Mouse (Mus musculus) midbrain, embryonic 14.5 days (tissue): ENCODE measurements at regions not wholly inside any gene's neighbourhood (a gene's known extent, or its start where the extent isn't known, plus 50 kb on each side); places are given as distances from the start of the nearest gene placed in this dataset.
"Not testable (repeated sequence)": the region's sequence is repeated elsewhere in the genome, so short reads cannot be mapped to it uniquely, and the experiment has no call there.

Experiments
- ATAC-seq: fragments of 200-750 bp; cut with Nextera tagmentation; 2 replicates; pipeline ENCODE4 v1.8.0; 2017; ENCODE audit warnings: moderate number of reproducible peaks, moderate library complexity; ENCODE audit not compliant: low FRiP score, low TSS enrichment
- DNase-seq: peaks from one replicate; pipeline ENCODE4 v3.0.0-alpha.2; 2015
- H3K27ac ChIP-seq: fragments of 300-500 bp; sonication (generic); replicated peaks from 2 replicates; pipeline ENCODE4 v1.5.1; 2014; ENCODE audit warnings: mild to moderate bottlenecking, low read depth, low read length, moderate library complexity
- H3K27me3 ChIP-seq: fragments of 300-500 bp; sonication (generic); 2 replicates; pipeline ENCODE4 v1.6.1; 2014; ENCODE audit warnings: low read length, control low read depth, mixed read lengths; ENCODE audit not compliant: control insufficient read depth, insufficient read depth
- H3K36me3 ChIP-seq: fragments of 300-500 bp; sonication (generic); 2 replicates; pipeline ENCODE4 v1.6.1; 2014; ENCODE audit warnings: low read length, control low read depth; ENCODE audit not compliant: control insufficient read depth, insufficient read depth
- H3K4me1 ChIP-seq: fragments of 300-500 bp; sonication (generic); 2 replicates; pipeline ENCODE4 v1.6.1; 2014; ENCODE audit warnings: mild to moderate bottlenecking, antibody characterized with exemption, low read length, control low read depth; ENCODE audit not compliant: control insufficient read depth, insufficient read depth
- H3K4me2 ChIP-seq: fragments of 300-500 bp; sonication (generic); 2 replicates; pipeline ENCODE4 v1.6.1; 2014; ENCODE audit warnings: mild to moderate bottlenecking, low read length, moderate library complexity
- H3K4me3 ChIP-seq: fragments of 300-500 bp; sonication (generic); replicated peaks from 2 replicates; pipeline ENCODE4 v1.5.1; 2014; ENCODE audit warnings: low read depth, low read length
- H3K9ac ChIP-seq: fragments of 300-500 bp; sonication (generic); replicated peaks from 2 replicates; pipeline ENCODE4 v1.6.1; 2014; ENCODE audit warnings: mild to moderate bottlenecking, low read length, moderate library complexity
- H3K9me3 ChIP-seq: fragments of 300-500 bp; sonication (generic); 2 replicates; pipeline ENCODE4 v1.6.1; 2016; ENCODE audit warnings: low read length, control low read depth, mixed read lengths; ENCODE audit not compliant: control insufficient read depth
- WGBS: fragments of 180-500 bp; shearing (Covaris S2); extraction: QIAGEN DNeasy Blood & Tissue Kit; methylation state at CpG from one replicate; pipeline ENCODE4 v1.1.7; 2014; 5-methylcytosine and 5-hydroxymethylcytosine counted together

- ATAC-seq (no peak), DNase-seq (no peak)
- Histone ChIP-seq H3K9me3 (no peaks in the 10 kb centered on the region), H3K9ac (no peak overlapping the region), H3K4me1 (no peaks in the 10 kb centered on the region), H3K4me3 (no peak overlapping the region), H3K27me3 (no peaks in the 10 kb centered on the region), H3K36me3 (no peaks in the 10 kb centered on the region), H3K4me2 (no peak overlapping the region), H3K27ac (no peak overlapping the region)
- WGBS, result 75% methylated on average over 2 of the region's 2 CpGs
Measured at GRCm38 (mm10) chr6:70356303-70356702, 435.7 kb downstream of the Rpia start.

DNA sequence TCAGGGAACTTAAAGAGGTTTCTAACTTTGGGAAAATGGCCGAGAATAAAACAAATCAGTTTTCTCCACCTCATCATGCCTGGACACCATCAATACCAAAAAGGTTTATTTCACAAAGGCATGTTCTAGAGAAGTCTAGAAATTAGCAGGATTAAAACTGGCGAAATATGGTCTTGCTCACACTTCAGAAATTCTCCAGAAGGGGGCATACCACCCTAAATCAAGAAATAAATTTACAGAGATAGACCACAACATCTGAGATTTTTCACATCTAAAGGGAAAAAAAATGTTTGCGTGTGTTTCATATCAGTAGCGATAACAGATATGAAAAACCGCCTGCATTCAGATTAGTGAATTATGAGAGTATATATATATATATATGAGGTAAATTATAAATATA lies 449.9 kb downstream of the Rpia start:
- no peak overlapping the region for H3K4me2 ChIP-seq
- H3K4me3 ChIP-seq, result no peak overlapping the region
- no peaks in the 10 kb centered on the region for H3K36me3 ChIP-seq
- H3K27ac ChIP-seq, result no peak overlapping the region
- no peak overlapping the region for H3K9ac ChIP-seq
- 83% methylated on average over 5 of the region's 5 CpGs for WGBS
- H3K27me3 ChIP-seq, result no peaks in the 10 kb centered on the region
- DNase-seq, result peak; percentile 1
- H3K4me1 ChIP-seq, result no peaks in the 10 kb centered on the region
- no peak for ATAC-seq
- no peaks in the 10 kb centered on the region for H3K9me3 ChIP-seq

DNA sequence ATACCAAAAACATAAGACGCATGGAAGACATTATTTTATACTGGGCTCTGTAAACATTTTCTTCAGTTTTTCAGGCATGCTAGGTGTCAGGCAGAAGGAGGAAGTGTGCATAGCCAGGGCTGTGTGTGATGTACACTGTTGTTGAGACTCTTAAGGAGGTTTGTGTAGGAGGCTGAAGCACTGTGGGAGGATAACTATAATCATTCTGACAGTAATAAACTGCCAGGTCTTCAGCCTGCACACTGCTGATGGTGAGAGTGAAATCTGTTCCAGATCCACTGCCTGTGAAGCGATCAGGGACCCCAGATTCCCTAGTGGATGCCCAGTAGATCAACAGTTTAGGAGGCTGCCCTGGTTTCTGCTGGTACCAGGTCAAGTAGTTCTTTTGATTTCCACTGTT lies 451.3 kb downstream of the Rpia start:
- H3K9me3 ChIP-seq, H3K27me3 ChIP-seq, H3K36me3 ChIP-seq, H3K27ac ChIP-seq, H3K4me1 ChIP-seq, H3K4me2 ChIP-seq, H3K9ac ChIP-seq, DNase-seq, H3K4me3 ChIP-seq, ATAC-seq: not testable (repeated sequence)
- WGBS, result 84% methylated on average over 2 of the region's 2 CpGs

DNA sequence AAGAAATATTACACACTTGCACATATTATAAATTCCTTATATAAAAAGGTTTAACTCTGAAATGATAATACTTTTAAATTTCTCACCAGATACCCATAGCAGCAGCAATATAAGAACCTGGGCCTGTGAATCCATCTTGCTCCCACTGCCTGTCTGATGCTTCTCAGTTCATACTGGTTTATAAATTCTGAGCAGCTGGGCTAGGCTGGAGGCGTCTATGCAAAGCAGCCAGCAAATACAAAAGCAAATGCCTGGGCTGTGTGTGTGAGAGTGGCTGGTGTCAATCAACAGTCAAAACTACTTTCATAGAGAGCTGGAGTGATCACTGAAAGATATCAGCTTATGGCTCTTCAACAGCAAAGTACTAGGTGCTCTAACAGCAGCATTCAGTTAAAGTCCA lies 476.7 kb downstream of the Rpia start:
- Histone ChIP-seq H3K9ac (no peak overlapping the region), H3K27me3 (no peaks in the 10 kb centered on the region), H3K27ac (no peak overlapping the region), H3K9me3 (no peaks in the 10 kb centered on the region), H3K4me3 (no peak overlapping the region), H3K4me1 (no peaks in the 10 kb centered on the region), H3K4me2 (no peak overlapping the region), H3K36me3 (no peaks in the 10 kb centered on the region)
- ATAC-seq (no peak), DNase-seq (no peak)
- WGBS, result 57% methylated on average over 1 of the region's 1 CpGs

DNA sequence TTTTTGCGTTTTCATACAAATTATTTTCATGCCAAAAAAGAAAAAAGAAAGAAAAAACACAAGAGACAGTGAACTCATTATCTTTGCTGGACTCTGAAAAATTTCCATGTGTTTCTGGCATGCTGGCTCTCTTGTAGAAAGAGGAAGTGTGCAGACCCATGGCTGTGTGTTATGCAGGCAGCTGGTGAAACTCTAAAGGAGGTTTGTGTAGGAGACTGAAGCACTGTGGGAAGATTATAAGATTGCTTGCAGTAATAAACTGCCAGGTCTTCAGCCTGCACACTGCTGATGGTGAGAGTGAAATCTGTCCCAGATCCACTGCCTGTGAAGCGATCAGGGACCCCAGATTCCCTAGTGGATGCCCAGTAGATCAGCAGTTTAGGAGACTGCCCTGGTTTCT lies 477.4 kb downstream of the Rpia start:
- H3K4me3 ChIP-seq, ATAC-seq, H3K4me2 ChIP-seq, H3K4me1 ChIP-seq, DNase-seq, H3K27me3 ChIP-seq, H3K36me3 ChIP-seq, H3K9me3 ChIP-seq, H3K27ac ChIP-seq, H3K9ac ChIP-seq: not testable (repeated sequence)
- WGBS, result 88% methylated on average over 2 of the region's 2 CpGs

DNA sequence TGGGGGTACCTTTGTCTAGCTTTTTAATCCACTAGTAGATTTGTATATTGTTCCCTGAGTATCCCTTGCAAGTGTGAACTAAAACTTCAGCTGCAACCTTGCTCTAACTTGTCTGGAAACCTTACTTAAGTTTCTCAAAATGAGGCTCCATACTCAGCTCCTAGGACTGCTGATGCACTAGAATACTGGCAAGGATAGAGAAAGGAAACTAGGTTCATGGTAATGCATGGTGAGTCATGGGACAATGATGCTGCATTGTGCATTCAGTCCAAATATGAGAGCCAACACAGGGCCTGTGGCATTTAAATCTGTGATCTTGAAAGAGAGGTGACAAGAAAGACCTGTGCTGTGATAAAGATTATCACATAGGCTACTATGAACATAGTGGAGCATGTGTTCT lies 490.9 kb downstream of the Rpia start:
- H3K4me1 ChIP-seq, ATAC-seq, H3K27me3 ChIP-seq, DNase-seq, H3K27ac ChIP-seq, H3K4me3 ChIP-seq, H3K36me3 ChIP-seq, H3K4me2 ChIP-seq, H3K9ac ChIP-seq, H3K9me3 ChIP-seq: not testable (repeated sequence)

DNA sequence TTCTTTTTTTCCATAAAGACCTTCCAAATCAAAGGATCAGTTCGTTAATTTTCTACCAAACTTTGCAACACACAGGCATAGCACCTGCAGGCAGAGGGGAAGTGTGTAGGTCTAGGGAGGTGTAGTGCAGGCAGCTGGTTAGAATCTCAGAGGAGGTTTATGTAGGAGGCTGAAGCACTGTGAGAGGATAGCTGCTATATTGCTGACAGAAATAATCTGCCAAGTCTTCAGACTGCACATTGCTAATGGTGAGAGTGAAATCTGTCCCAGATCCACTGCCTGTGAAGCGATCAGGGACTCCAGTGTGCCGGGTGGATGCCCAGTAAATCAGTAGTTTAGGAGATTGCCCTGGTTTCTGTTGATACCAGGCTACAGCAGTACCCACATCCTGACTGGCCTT lies 531.8 kb downstream of the Rpia start:
- not testable (repeated sequence) for H3K27me3 ChIP-seq, DNase-seq, H3K27ac ChIP-seq, H3K4me2 ChIP-seq, H3K9ac ChIP-seq, ATAC-seq, H3K9me3 ChIP-seq, H3K36me3 ChIP-seq, H3K4me1 ChIP-seq, H3K4me3 ChIP-seq
- 81% methylated on average over 3 of the region's 3 CpGs for WGBS

DNA sequence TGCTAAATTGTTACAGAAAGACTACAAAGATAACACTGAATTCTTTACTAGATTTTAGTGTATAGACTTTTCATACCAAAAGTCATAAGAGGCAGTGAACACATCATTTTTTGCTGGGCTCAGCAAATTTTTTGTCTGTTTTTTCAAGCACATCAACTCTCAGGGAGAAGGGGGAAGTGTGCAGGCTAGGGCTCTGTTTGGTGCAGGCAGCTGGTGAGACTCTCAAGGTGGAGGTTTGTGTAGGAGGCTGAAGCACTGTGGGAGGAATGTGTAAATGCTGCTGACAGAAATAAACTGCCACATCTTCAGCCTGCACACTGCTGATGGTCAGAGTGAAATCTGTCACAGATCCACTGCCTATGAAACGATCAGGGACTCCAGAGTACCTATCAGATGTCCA lies 551.9 kb downstream of the Rpia start:
- H3K9ac ChIP-seq, H3K27ac ChIP-seq, H3K4me2 ChIP-seq, DNase-seq, H3K27me3 ChIP-seq, H3K4me1 ChIP-seq, H3K36me3 ChIP-seq, ATAC-seq, H3K9me3 ChIP-seq, H3K4me3 ChIP-seq: not testable (repeated sequence)
- WGBS, result no CpG with 5 or more reads among the region's 1 CpGs

DNA sequence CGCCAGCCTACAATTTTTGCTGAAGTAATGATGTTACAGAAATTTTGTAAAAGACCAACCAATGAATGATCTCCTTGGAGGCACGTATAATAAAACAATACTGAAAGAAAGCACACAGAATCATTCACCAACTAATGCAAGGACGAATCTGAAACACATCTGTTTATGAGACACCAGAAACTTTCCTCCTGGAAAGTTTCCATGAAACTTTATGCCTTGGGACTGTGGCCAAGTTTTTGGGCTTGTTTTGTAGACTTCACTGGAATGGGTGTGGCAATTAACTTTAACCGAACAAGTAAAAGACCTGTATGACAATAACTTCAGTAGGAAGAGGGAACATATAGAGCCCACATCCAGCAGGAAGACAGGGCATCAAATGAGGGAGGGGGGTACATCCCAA lies 564.9 kb downstream of the Rpia start:
- Histone ChIP-seq H3K4me1 (no peaks in the 10 kb centered on the region), H3K36me3 (no peaks in the 10 kb centered on the region), H3K27me3 (no peaks in the 10 kb centered on the region), H3K27ac (no peak overlapping the region), H3K4me3 (no peak overlapping the region), H3K9me3 (no peaks in the 10 kb centered on the region), H3K4me2 (no peak overlapping the region), H3K9ac (no peak overlapping the region)
- ATAC-seq (no peak), DNase-seq (no peak)
- WGBS, result 83% methylated on average over 4 of the region's 4 CpGs
